Mouse (Mus musculus): ENCODE measurements at regions not wholly inside any gene's neighbourhood (a gene's known extent, or its start where the extent isn't known, plus 50 kb on each side); places are given as distances from the start of the nearest gene placed in this dataset.
"Not testable (repeated sequence)": the region's sequence is repeated elsewhere in the genome, so short reads cannot be mapped to it uniquely, and the experiment has no call there.

- no peak for DNase-seq (ENCODE audit: low read depth, low spot score)
These were observed 167.1 kb downstream of the Nkx6-1 start for GRCm38 (mm10) chr5:101497698-101498048.

- DNase-seq (ENCODE audit: low read depth, low spot score): no peak
These were observed 167.7 kb downstream of the Nkx6-1 start for GRCm38 (mm10) chr5:101496924-101497697.

GRCm38 (mm10) chr5:101496161-101496560 lies 168.6 kb downstream of the Nkx6-1 start:
- DNase-seq (ENCODE audit: low read depth, low spot score): no peak

- DNase-seq (ENCODE audit: low read depth, low spot score): no peak
These were observed 219.0 kb downstream of the Nkx6-1 start for GRCm38 (mm10) chr5:101445792-101446191.

GRCm38 (mm10) chr5:101441782-101442181 lies 223.0 kb downstream of the Nkx6-1 start:
- DNase-seq (ENCODE audit: low read depth, low spot score): no peak

GRCm38 (mm10) chr5:101437666-101438299 lies 227.0 kb downstream of the Nkx6-1 start:
- DNase-seq (ENCODE audit: low read depth, low spot score): no peak

- DNase-seq (ENCODE audit: low read depth, low spot score): no peak
These were observed 238.6 kb downstream of the Nkx6-1 start for GRCm38 (mm10) chr5:101426067-101426771.

GRCm38 (mm10) chr5:101384316-101384715 lies 280.5 kb downstream of the Nkx6-1 start:
- DNase-seq (ENCODE audit: low read depth, low spot score): no peak

GRCm38 (mm10) chr5:101381361-101381760 lies 283.4 kb downstream of the Nkx6-1 start:
- DNase-seq (ENCODE audit: low read depth, low spot score): no peak

GRCm38 (mm10) chr5:101376657-101377056 lies 288.1 kb downstream of the Nkx6-1 start:
- no peak for DNase-seq (ENCODE audit: low read depth, low spot score)

- DNase-seq (ENCODE audit: low read depth, low spot score): no peak
These were observed 290.7 kb downstream of the Nkx6-1 start for GRCm38 (mm10) chr5:101374129-101374528.

- no peak for DNase-seq (ENCODE audit: low read depth, low spot score)
These were observed 292.6 kb downstream of the Nkx6-1 start for GRCm38 (mm10) chr5:101372204-101372603.

- peak; percentile 22 for DNase-seq (ENCODE audit: low read depth, low spot score)
These were observed 299.4 kb downstream of the Nkx6-1 start for GRCm38 (mm10) chr5:101365364-101365763.

- no peak for DNase-seq (ENCODE audit: low read depth, low spot score)
These were observed 304.8 kb downstream of the Nkx6-1 start for GRCm38 (mm10) chr5:101359986-101360385.

GRCm38 (mm10) chr5:101345406-101345805 lies 319.4 kb downstream of the Nkx6-1 start:
- no peak for DNase-seq (ENCODE audit: low read depth, low spot score)

- DNase-seq (ENCODE audit: low read depth, low spot score): not testable (repeated sequence)
These were observed 328.4 kb downstream of the Nkx6-1 start for GRCm38 (mm10) chr5:101336361-101336760.

- DNase-seq (ENCODE audit: low read depth, low spot score): no peak
These were observed 333.0 kb downstream of the Nkx6-1 start for GRCm38 (mm10) chr5:101331825-101332224.

GRCm38 (mm10) chr5:101326122-101326521 lies 338.7 kb downstream of the Nkx6-1 start:
- DNase-seq (ENCODE audit: low read depth, low spot score): no peak

- DNase-seq (ENCODE audit: low read depth, low spot score): no peak
These were observed 341.5 kb downstream of the Nkx6-1 start for GRCm38 (mm10) chr5:101323041-101323950.

GRCm38 (mm10) chr5:101299986-101300385 lies 364.8 kb downstream of the Nkx6-1 start:
- no peak for DNase-seq (ENCODE audit: low read depth, low spot score)

- DNase-seq (ENCODE audit: low read depth, low spot score): no peak
These were observed 366.4 kb downstream of the Nkx6-1 start for GRCm38 (mm10) chr5:101298411-101298810.
